Mouse (Mus musculus) heart, adult 2 months (tissue): ENCODE results near the gene Tle6.

Source experiments
- CTCF ChIP-seq: fragments of 200-600 bp; IDR thresholded peaks from 2 replicates; pipeline ENCODE4 v1.8.1; 2022; ENCODE audit warnings: antibody characterized with exemption, mild to moderate bottlenecking, moderate library complexity
- EP300 ChIP-seq: fragments of 200-500 bp; IDR thresholded peaks from 2 replicates; pipeline ENCODE4 v1.6.1; 2011; ENCODE audit warnings: low read depth, low read length, control low read depth; ENCODE audit not compliant: insufficient read depth

GRCm38 (mm10) chr10:81557491-81557890, 43.4 kb downstream of the Tle6 start:
- TF ChIP-seq EP300 (no peak), CTCF (no peak)
